Mouse (Mus musculus): ENCODE measurements around the gene Trem1. TPM values are rescaled to one million over a fixed set of nuclear protein-coding genes. Genes with fewer than 3 reads are reported as not detected.

Gene Trem1
- not detected for total RNA-seq (2021)
- long read RNA-seq, experiment 1, result 0 reads
- long read RNA-seq, experiment 2, result 0 reads

GRCm38 (mm10) chr17:48232518-48232917 is at the start of gene Trem1:
Trem1 (plus strand) TSS chr17:48232768.
- DNase-seq (ENCODE audit: low spot score in 2 of 2), result no peak

GRCm38 (mm10) chr17:48185252-48185651 is 47.3 kb upstream of the Trem1 start:
- no peak for DNase-seq (ENCODE audit: low spot score in 2 of 2)

- DNase-seq (ENCODE audit: low spot score in 2 of 2), result no peak
These were observed 40.2 kb upstream of the Trem1 start for GRCm38 (mm10) chr17:48192366-48192765.

GRCm38 (mm10) chr17:48203086-48203485 is 29.5 kb upstream of the Trem1 start:
- DNase-seq (ENCODE audit: low spot score in 2 of 2), result no peak

GRCm38 (mm10) chr17:48212596-48212995 is 20.0 kb upstream of the Trem1 start:
- no peak for DNase-seq (ENCODE audit: low spot score in 2 of 2)

- no peak for DNase-seq (ENCODE audit: low spot score in 2 of 2)
These were observed 19.1 kb upstream of the Trem1 start for GRCm38 (mm10) chr17:48213511-48213910.

GRCm38 (mm10) chr17:48215429-48215828 is 17.1 kb upstream of the Trem1 start:
- no peak for DNase-seq (ENCODE audit: low spot score in 2 of 2)

- DNase-seq (ENCODE audit: low spot score in 2 of 2), result no peak
These were observed 1.9 kb upstream of the Trem1 start for GRCm38 (mm10) chr17:48230680-48231079.

GRCm38 (mm10) chr17:48233789-48234188 is 1.2 kb downstream of the Trem1 start:
- DNase-seq (ENCODE audit: low spot score in 2 of 2), result no peak

GRCm38 (mm10) chr17:48234550-48234949 is 2.0 kb downstream of the Trem1 start:
- no peak for DNase-seq (ENCODE audit: low spot score in 2 of 2)

GRCm38 (mm10) chr17:48235773-48236370 is 3.3 kb downstream of the Trem1 start:
- DNase-seq (ENCODE audit: low spot score in 2 of 2), result no peak

GRCm38 (mm10) chr17:48237621-48238020 is 5.1 kb downstream of the Trem1 start:
- DNase-seq (ENCODE audit: low spot score in 2 of 2), result no peak

GRCm38 (mm10) chr17:48247221-48247928 is 14.8 kb downstream of the Trem1 start, which contains the start of gene Trem3:
Trem3 (plus strand) TSS chr17:48247777.
- DNase-seq (ENCODE audit: low spot score in 2 of 2), result no peak

- DNase-seq (ENCODE audit: low spot score in 2 of 2), result no peak
These were observed 16.5 kb downstream of the Trem1 start for GRCm38 (mm10) chr17:48249039-48249438.

GRCm38 (mm10) chr17:48249501-48249900 is 16.9 kb downstream of the Trem1 start:
- DNase-seq (ENCODE audit: low spot score in 2 of 2), result no peak

GRCm38 (mm10) chr17:48250631-48251030 is 18.1 kb downstream of the Trem1 start:
- DNase-seq (ENCODE audit: low spot score in 2 of 2), result no peak

- DNase-seq (ENCODE audit: low spot score in 2 of 2), result no peak
These were observed 24.0 kb downstream of the Trem1 start for GRCm38 (mm10) chr17:48256575-48256974.

GRCm38 (mm10) chr17:48261868-48262267 is 29.3 kb downstream of the Trem1 start:
- no peak for DNase-seq (ENCODE audit: low spot score in 2 of 2)

GRCm38 (mm10) chr17:48263741-48264362 is 31.3 kb downstream of the Trem1 start, which contains the start of gene Treml4:
Treml4 (plus strand) TSS chr17:48264295.
- DNase-seq (ENCODE audit: low spot score in 2 of 2), result no peak

GRCm38 (mm10) chr17:48264662-48265061 is 32.1 kb downstream of the Trem1 start:
- no peak for DNase-seq (ENCODE audit: low spot score in 2 of 2)

GRCm38 (mm10) chr17:48266138-48266537 is 33.6 kb downstream of the Trem1 start:
- no peak for DNase-seq (ENCODE audit: low spot score in 2 of 2)

GRCm38 (mm10) chr17:48266610-48267304 is 34.2 kb downstream of the Trem1 start:
- DNase-seq (ENCODE audit: low spot score in 2 of 2), result no peak
